Mouse (Mus musculus): ENCODE data around the gene Gm10722.
"Not testable (repeated sequence)": the region's sequence is repeated elsewhere in the genome, so short reads cannot be mapped to it uniquely, and the experiment has no call there.

The Gm10722 gene

GRCm38 (mm10) chr9:3000445-3000972, at the start of gene Gm10722:
Gene Gm10722 (plus strand): TSS chr9:3000922.
- not testable (repeated sequence) for DNase-seq (ENCODE audit: low spot score)

- DNase-seq (ENCODE audit: low spot score), result peak; percentile 31
These were observed 284 bp downstream of the Gm10722 start for GRCm38 (mm10) chr9:3001006-3001405.

GRCm38 (mm10) chr9:3001948-3002659, 1.4 kb downstream of the Gm10722 start:
- peak; percentile 100 for DNase-seq (ENCODE audit: low spot score)

GRCm38 (mm10) chr9:3002794-3003396, 2.2 kb downstream of the Gm10722 start, which contains the start of gene Gm11168:
Gene Gm11168 (plus strand): TSS chr9:3003346.
- not testable (repeated sequence) for DNase-seq (ENCODE audit: low spot score)

- not testable (repeated sequence) for DNase-seq (ENCODE audit: low spot score)
These were observed 5.5 kb downstream of the Gm10722 start for GRCm38 (mm10) chr9:3006179-3006578.

- DNase-seq (ENCODE audit: low spot score), result peak; percentile 97
These were observed 5.9 kb downstream of the Gm10722 start for GRCm38 (mm10) chr9:3006636-3007035.

- DNase-seq (ENCODE audit: low spot score), result not testable (repeated sequence)
These were observed 6.5 kb downstream of the Gm10722 start for GRCm38 (mm10) chr9:3007272-3007671.

GRCm38 (mm10) chr9:3009331-3009730, 8.6 kb downstream of the Gm10722 start:
- DNase-seq (ENCODE audit: low spot score), result not testable (repeated sequence)

GRCm38 (mm10) chr9:3012054-3012621, 11.4 kb downstream of the Gm10722 start:
- not testable (repeated sequence) for DNase-seq (ENCODE audit: low spot score)

GRCm38 (mm10) chr9:3012733-3013279, 12.1 kb downstream of the Gm10722 start, which contains the start of gene Gm10721:
Gene Gm10721 (plus strand): TSS chr9:3013140.
- DNase-seq (ENCODE audit: low spot score), result not testable (repeated sequence)

GRCm38 (mm10) chr9:3015354-3015753, 14.6 kb downstream of the Gm10722 start, which contains the start of gene Gm10720:
Gene Gm10720 (plus strand): TSS chr9:3015654.
- DNase-seq (ENCODE audit: low spot score), result not testable (repeated sequence)

GRCm38 (mm10) chr9:3015896-3016295, 15.2 kb downstream of the Gm10722 start:
- not testable (repeated sequence) for DNase-seq (ENCODE audit: low spot score)

GRCm38 (mm10) chr9:3017108-3017507, 16.4 kb downstream of the Gm10722 start, which contains the start of gene Gm10719:
Gene Gm10719 (plus strand): TSS chr9:3017408.
- DNase-seq (ENCODE audit: low spot score), result not testable (repeated sequence)

GRCm38 (mm10) chr9:3018944-3019343, 18.2 kb downstream of the Gm10722 start:
- DNase-seq (ENCODE audit: low spot score), result not testable (repeated sequence)

- DNase-seq (ENCODE audit: low spot score), result peak; percentile 61
These were observed 19.4 kb downstream of the Gm10722 start for GRCm38 (mm10) chr9:3019835-3020727.

- DNase-seq (ENCODE audit: low spot score), result peak; percentile 83
These were observed 21.7 kb downstream of the Gm10722 start for GRCm38 (mm10) chr9:3022316-3023008.

- peak; percentile 15 for DNase-seq (ENCODE audit: low spot score)
These were observed 22.7 kb downstream of the Gm10722 start, which contains the start of gene Gm10718 for GRCm38 (mm10) chr9:3023312-3023984. Gene Gm10718 (plus strand): TSS chr9:3023547.

- DNase-seq (ENCODE audit: low spot score), result peak; percentile 83
These were observed 23.4 kb downstream of the Gm10722 start for GRCm38 (mm10) chr9:3023985-3024648.

- peak; percentile 42 for DNase-seq (ENCODE audit: low spot score)
These were observed 24.3 kb downstream of the Gm10722 start, which contains the start of gene Gm10717 for GRCm38 (mm10) chr9:3024912-3025467. Gene Gm10717 (plus strand): TSS chr9:3025417.
